Mouse (Mus musculus): ENCODE results near the gene Ces2h. TPM values are rescaled to one million over a fixed set of nuclear protein-coding genes. Genes with fewer than 3 reads are reported as not detected.
"Not testable (repeated sequence)": the region's sequence is repeated elsewhere in the genome, so short reads cannot be mapped to it uniquely, and the experiment has no call there.

Ces2h gene
- polyA plus RNA-seq, 1 experiment from 2014 or later = not detected

DNA sequence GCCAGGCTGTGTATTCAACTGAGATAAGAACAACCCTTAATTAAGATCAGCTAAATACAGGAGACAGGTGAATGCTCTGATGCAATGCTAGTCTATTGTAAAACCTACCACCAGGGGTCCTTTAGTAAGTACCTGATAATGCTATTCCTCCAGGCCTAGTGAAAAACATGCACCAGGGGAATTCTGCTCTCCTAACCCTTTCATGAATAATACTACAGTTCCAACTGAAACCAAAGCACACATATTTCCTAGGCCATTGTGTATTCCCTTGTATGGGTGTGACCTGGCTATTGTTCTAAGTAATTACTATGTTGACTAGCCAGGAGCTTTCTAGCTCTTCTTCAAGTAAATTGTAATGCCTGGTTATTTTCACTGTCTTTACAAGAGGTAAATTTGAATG is 59.4 kb downstream of the Ces2h start:
- DNase-seq (ENCODE audit: low spot score, missing footprints) (no peak), ATAC-seq (ENCODE audit: low FRiP score) (no peak)

DNA sequence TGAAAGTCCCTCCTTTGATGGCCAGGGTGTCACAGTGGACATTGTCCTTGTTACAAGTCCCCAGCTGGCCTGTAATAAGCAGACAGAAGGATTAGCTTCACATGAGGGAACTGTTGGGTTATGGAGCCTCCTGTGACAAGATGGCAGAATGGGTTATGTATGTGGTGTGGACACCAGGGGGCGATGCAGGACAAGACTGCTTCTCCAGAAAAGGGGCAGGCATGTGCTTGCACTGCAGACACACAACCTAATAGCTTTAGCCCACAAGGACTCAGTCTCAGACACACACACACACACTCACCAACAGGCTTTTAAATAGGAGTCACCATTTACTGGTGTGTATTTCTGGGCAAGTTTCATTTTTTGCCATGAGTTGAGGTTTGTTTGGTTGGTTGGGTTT is 66.1 kb downstream of the Ces2h start:
- ATAC-seq (ENCODE audit: low FRiP score) (peak; percentile 65; the same call in 1 of the 2 replicates), DNase-seq (ENCODE audit: low spot score, missing footprints) (peak; percentile 86)
- H3K27ac ChIP-seq (ENCODE audit: low read depth, low read length) = no peak overlapping the region
- H3K4me2 ChIP-seq = no peak overlapping the region
- H3K9ac ChIP-seq (ENCODE audit: low read length) = no peak overlapping the region
- H3K36me3 ChIP-seq (ENCODE audit: control insufficient read depth, insufficient read depth, low read length) = no peaks in the 10 kb centered on the region
- 6% methylated on average over 1 of the region's 1 CpGs for WGBS
- no peaks in the 10 kb centered on the region for H3K9me3 ChIP-seq (ENCODE audit: control insufficient read depth, low read length)
- H3K4me3 ChIP-seq (ENCODE audit: low read depth, low read length) = no peak overlapping the region
- no peaks in the 10 kb centered on the region for H3K27me3 ChIP-seq (ENCODE audit: control insufficient read depth, insufficient read depth, low read length)
- no peaks in the 10 kb centered on the region for H3K4me1 ChIP-seq (ENCODE audit: control insufficient read depth, insufficient read depth, low read length)

More for the DNA sequence above, 59.4 kb downstream of the Ces2h start:
- H3K27ac ChIP-seq (ENCODE audit: low read depth, low read length) = no peak overlapping the region
- no peak overlapping the region for H3K4me2 ChIP-seq
- no peaks in the 10 kb centered on the region for H3K27me3 ChIP-seq (ENCODE audit: control insufficient read depth, insufficient read depth, low read length)
- H3K36me3 ChIP-seq (ENCODE audit: control insufficient read depth, insufficient read depth, low read length) = no peaks in the 10 kb centered on the region
- H3K9me3 ChIP-seq (ENCODE audit: control insufficient read depth, low read length) = no peaks in the 10 kb centered on the region
- no peak overlapping the region for H3K4me3 ChIP-seq (ENCODE audit: low read depth, low read length)
- H3K9ac ChIP-seq (ENCODE audit: low read length) = no peak overlapping the region
- H3K4me1 ChIP-seq (ENCODE audit: control insufficient read depth, insufficient read depth, low read length) = no peaks in the 10 kb centered on the region

DNA sequence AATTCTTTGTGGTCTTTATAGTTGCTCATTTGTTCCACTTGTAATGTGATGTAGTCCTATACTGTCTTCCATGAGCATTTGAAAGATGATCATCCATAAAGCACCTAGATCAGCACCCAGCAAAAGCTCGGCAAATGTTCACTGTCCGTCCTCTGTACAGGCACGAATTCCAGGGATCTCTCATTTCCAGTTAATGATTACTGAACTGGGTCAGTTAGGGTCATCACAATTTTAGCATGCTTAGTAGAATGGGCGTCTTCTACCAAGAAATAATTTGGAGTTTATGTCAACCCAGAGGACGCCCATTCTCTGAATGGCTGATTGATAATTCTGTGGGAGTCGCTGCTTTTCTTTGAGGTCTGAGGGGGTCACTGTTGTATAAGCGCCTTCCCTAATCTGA is 67.3 kb downstream of the Ces2h start:
- 74% methylated on average over 7 of the region's 7 CpGs for WGBS
- DNase-seq (ENCODE audit: low spot score, missing footprints); ATAC-seq (ENCODE audit: low FRiP score): not testable (repeated sequence)

DNA sequence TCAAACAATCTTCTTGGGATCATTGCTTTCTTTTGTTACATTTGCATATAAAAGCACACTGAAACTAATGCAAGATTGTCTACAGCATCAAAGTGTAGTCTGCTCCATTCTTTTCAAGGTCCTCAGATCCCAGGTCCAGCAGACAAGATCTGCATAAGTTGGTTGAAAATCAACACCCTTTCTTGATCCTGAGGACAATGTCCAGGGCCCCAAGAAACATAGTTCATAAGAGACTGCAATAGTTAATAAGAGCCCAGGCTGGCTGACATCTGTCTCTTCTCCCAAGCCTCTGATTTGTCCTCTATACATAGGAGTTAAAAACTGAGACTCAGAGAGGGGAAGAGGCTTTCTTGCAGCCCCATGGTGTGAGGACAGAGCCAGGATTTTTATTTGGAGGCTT is 68.3 kb downstream of the Ces2h start:
- H3K27me3 ChIP-seq (ENCODE audit: control insufficient read depth, insufficient read depth, low read length) = no peaks in the 10 kb centered on the region
- H3K9ac ChIP-seq (ENCODE audit: low read length) = no peak overlapping the region
- no peak overlapping the region for H3K4me2 ChIP-seq
- DNase-seq (ENCODE audit: low spot score, missing footprints) = no peak
- H3K36me3 ChIP-seq (ENCODE audit: control insufficient read depth, insufficient read depth, low read length) = no peaks in the 10 kb centered on the region
- no peak overlapping the region for H3K4me3 ChIP-seq (ENCODE audit: low read depth, low read length)
- H3K27ac ChIP-seq (ENCODE audit: low read depth, low read length) = no peak overlapping the region
- no peaks in the 10 kb centered on the region for H3K4me1 ChIP-seq (ENCODE audit: control insufficient read depth, insufficient read depth, low read length)
- no peak for ATAC-seq (ENCODE audit: low FRiP score)
- H3K9me3 ChIP-seq (ENCODE audit: control insufficient read depth, low read length) = no peaks in the 10 kb centered on the region

More for the DNA sequence above, 67.3 kb downstream of the Ces2h start:
- H3K9me3 ChIP-seq (ENCODE audit: control insufficient read depth, low read length); H3K27ac ChIP-seq (ENCODE audit: low read depth, low read length); H3K4me3 ChIP-seq (ENCODE audit: low read depth, low read length); H3K4me2 ChIP-seq; H3K36me3 ChIP-seq (ENCODE audit: control insufficient read depth, insufficient read depth, low read length); H3K9ac ChIP-seq (ENCODE audit: low read length); H3K4me1 ChIP-seq (ENCODE audit: control insufficient read depth, insufficient read depth, low read length); H3K27me3 ChIP-seq (ENCODE audit: control insufficient read depth, insufficient read depth, low read length): not testable (repeated sequence)

Other genes with a start within 250 kb of the Ces2h start
- gene Ces2b, start 169.3 kb upstream of the Ces2h start, polyA plus RNA-seq (2014; fragmentation: Nextera tagmentation; extraction: Ambion mirVana) = 0.15 and 0.40 TPM in 2 replicates
- not detected in 2 replicates for gene Ces2c, start 153.8 kb upstream of the Ces2h start, polyA plus RNA-seq (2014; fragmentation: Nextera tagmentation; extraction: Ambion mirVana)
- not detected in 2 replicates for gene Ces2e, start 74.6 kb upstream of the Ces2h start, polyA plus RNA-seq (2014; fragmentation: Nextera tagmentation; extraction: Ambion mirVana)
- not detected in 2 replicates for gene Ces2f, start 53.5 kb upstream of the Ces2h start, polyA plus RNA-seq (2014; fragmentation: Nextera tagmentation; extraction: Ambion mirVana)
- gene Ces2g, start 39.1 kb upstream of the Ces2h start, polyA plus RNA-seq (2014; fragmentation: Nextera tagmentation; extraction: Ambion mirVana) = 0.05 TPM in 1 of 2 replicates, not detected in the other
- gene Ces3a, start 47.7 kb downstream of the Ces2h start, polyA plus RNA-seq (2014; fragmentation: Nextera tagmentation; extraction: Ambion mirVana) = not detected in 2 replicates
- not detected in 2 replicates for gene Ces3b, start 82.9 kb downstream of the Ces2h start, polyA plus RNA-seq (2014; fragmentation: Nextera tagmentation; extraction: Ambion mirVana)
- gene Ces4a, start 130.9 kb downstream of the Ces2h start, polyA plus RNA-seq (2014; fragmentation: Nextera tagmentation; extraction: Ambion mirVana) = not detected in 2 replicates
- gene Cbfb, start 169.8 kb downstream of the Ces2h start, polyA plus RNA-seq (2014; fragmentation: Nextera tagmentation; extraction: Ambion mirVana) = 49.8 and 60.2 TPM in 2 replicates
- gene D230025D16Rik, start 224.3 kb downstream of the Ces2h start, polyA plus RNA-seq (2014; fragmentation: Nextera tagmentation; extraction: Ambion mirVana) = 32.3 and 32.9 TPM in 2 replicates